Mouse (Mus musculus) kidney, adult 2 months (tissue): ENCODE results near the gene Nme4. TPM values are rescaled to one million over a fixed set of nuclear protein-coding genes. Genes with fewer than 3 reads are reported as not detected.

Source experiments
- DNase-seq: peaks from one replicate; pipeline ENCODE4 v3.0.0; 2021
- H3K27ac ChIP-seq: fragments of 200-500 bp; 2 replicates; pipeline ENCODE4 v1.5.1; 2012; ENCODE audit warnings: low read depth, low read length, control low read depth, inconsistent platforms; ENCODE audit not compliant: insufficient read depth
- H3K27me3 ChIP-seq: fragments of 200-500 bp; replicated peaks from 2 replicates; pipeline ENCODE4 v1.6.1; 2012; ENCODE audit warnings: mild to moderate bottlenecking, moderate library complexity, low read length, inconsistent platforms; ENCODE audit not compliant: control insufficient read depth, insufficient read depth
- H3K36me3 ChIP-seq: fragments of 200-500 bp; 2 replicates; pipeline ENCODE4 v1.6.1; 2012; ENCODE audit warnings: mild to moderate bottlenecking, moderate library complexity, low read length, inconsistent platforms; ENCODE audit not compliant: control insufficient read depth, insufficient read depth
- H3K4me1 ChIP-seq: fragments of 200-500 bp; 2 replicates; pipeline ENCODE4 v1.6.1; 2011; ENCODE audit warnings: low read length; ENCODE audit not compliant: control insufficient read depth, insufficient read depth
- H3K4me3 ChIP-seq: fragments of 200-500 bp; 2 replicates; pipeline ENCODE4 v1.5.1; 2011; ENCODE audit warnings: mild to moderate bottlenecking, low read depth, low read length, control low read depth; ENCODE audit not compliant: insufficient read depth
- CTCF ChIP-seq: fragments of 200-500 bp; conservative IDR thresholded peaks from 2 replicates; pipeline ENCODE4 v1.5.1; 2011; ENCODE audit warnings: low read depth, mild to moderate bottlenecking, control low read depth, low read length, moderate library complexity, mixed read lengths; ENCODE audit not compliant: insufficient read depth, insufficient read length
- POLR2A ChIP-seq: fragments of 200-500 bp; IDR thresholded peaks from one replicate; pipeline ENCODE4 v1.6.1; 2011; ENCODE audit warnings: low read depth, low read length, control low read depth
- WGBS: fragments of 180-500 bp; shearing (Covaris S2); methylation state at CpG from one replicate; pipeline ENCODE4 v1.1.7; 2018; 5-methylcytosine and 5-hydroxymethylcytosine counted together
- polyA plus RNA-seq: library from polyadenylated mRNA; depleted of rRNA; stranded (reverse); fragments of >200 nt; gene quantifications from 2 replicates; pipeline ENCODE4 v1.2.3, GENCODE M21; 2012; rRNA removed

Nme4 gene
- polyA plus RNA-seq, 1 experiment: 45.6 TPM

DNA sequence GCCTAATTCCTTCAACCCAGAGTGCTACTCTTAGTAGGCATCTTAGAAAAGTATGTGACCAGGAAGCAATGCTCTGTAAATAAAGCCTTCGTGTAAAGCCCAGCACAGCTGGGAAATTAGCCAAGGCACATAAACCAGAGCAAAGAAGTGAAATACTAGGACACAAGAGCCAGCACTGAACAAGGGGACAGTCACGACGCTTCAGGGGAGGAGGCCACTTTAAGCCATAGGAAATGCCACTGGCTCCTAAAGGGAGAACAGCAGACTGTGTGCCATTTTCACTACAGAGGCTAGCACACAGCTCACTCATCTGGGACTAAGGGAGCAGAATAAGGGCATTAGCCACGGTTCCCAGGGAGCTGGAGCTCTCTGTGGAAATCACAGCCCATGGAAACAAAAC, 50.1 kb downstream of the Nme4 start:
- no peak for TF ChIP-seq CTCF
- no peak for TF ChIP-seq POLR2A
- Histone ChIP-seq H3K4me3 (no peak overlapping the region), H3K4me1 (peaks cover 11% of the 10 kb centered on the region; the same call in 1 of the 2 replicates), H3K27me3 (no peaks in the 10 kb centered on the region), H3K27ac (no peak overlapping the region), H3K36me3 (no peaks in the 10 kb centered on the region)
- DNase-seq: no peak
- 41% methylated on average over 4 of the region's 4 CpGs for WGBS

DNA sequence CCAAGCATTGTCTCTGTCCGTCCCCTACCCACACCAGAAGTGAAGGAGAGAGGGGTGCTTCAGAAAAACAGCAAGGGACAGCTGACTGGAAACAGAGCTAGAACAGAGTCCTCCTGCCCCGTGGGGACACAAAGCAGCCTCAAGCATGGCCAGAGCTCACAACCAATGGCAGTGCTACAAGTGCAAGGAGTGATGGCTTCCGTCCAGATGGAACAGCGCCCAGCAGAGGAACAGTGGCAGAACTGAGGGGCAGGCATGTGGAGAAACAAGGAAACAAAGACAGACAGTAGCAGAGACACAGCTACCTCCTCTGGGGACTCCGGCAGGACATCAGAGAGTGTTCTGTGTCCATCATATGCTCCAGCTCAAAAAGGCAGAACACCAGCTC, 52.2 kb downstream of the Nme4 start:
- Histone ChIP-seq H3K36me3 (no peaks in the 10 kb centered on the region), H3K27ac (peak overlapping the region; percentile 41; the same call in 1 of the 2 replicates), H3K27me3 (no peaks in the 10 kb centered on the region), H3K4me3 (no peak overlapping the region), H3K4me1 (peaks cover 11% of the 10 kb centered on the region; the same call in 1 of the 2 replicates)
- TF ChIP-seq CTCF (no peak), POLR2A (no peak)
- 31% methylated on average over 5 of the region's 5 CpGs for WGBS
- peak; percentile 93 for DNase-seq

DNA sequence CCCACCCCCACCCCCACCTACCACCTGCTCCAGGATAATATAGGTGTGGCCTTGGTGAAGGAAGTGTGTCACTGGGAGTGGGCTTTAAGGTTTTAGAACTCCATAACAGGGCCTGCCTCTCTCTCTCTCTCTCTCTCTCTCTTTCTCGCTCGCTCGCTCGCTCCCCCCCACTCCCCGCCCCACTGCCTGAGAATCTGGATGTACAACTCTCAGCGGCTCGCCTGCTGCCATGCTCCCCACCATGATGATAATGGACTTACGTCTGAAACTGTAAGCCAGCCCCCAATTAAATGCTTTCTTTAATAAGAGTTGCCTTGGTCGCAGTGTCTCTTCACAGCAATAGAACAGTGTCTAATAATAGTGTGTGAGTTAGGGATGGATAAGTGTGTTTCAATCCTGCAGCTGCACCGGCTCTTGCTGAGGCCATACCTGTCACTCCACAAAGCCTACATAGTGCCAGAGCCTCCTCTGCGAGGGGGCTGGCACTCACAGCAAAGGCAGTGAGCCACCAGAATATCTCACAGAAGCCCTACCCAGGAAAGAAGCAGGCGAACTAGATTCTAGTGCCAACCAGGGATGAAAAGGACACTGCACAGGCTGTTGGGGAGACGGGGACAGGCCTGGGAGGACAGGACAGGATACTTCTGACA, 52.7 kb downstream of the Nme4 start:
- 81% methylated on average over 13 of the region's 13 CpGs for WGBS
- Histone ChIP-seq H3K36me3 (no peaks in the 10 kb centered on the region), H3K4me3 (no peak overlapping the region), H3K27me3 (no peaks in the 10 kb centered on the region), H3K27ac (peak overlapping the region; percentile 41; the same call in 1 of the 2 replicates), H3K4me1 (peaks cover 11% of the 10 kb centered on the region; the same call in 1 of the 2 replicates)
- DNase-seq: no peak
- TF ChIP-seq POLR2A (no peak), CTCF (no peak)

Other genes starting within 250 kb of the Nme4 start
- gene Wdr90, start 234.1 kb downstream of the Nme4 start, polyA plus RNA-seq: 23.8 and 25.5 TPM in 2 replicates
- 258 and 286 TPM in 2 replicates for gene Mcrip2, start 226.8 kb downstream of the Nme4 start, polyA plus RNA-seq
- gene Mettl26, start 220.5 kb downstream of the Nme4 start, polyA plus RNA-seq: 509 and 656 TPM in 2 replicates
- 0.31 and 0.42 TPM in 2 replicates for gene Wfikkn1, start 214.7 kb downstream of the Nme4 start, polyA plus RNA-seq
- 31.3 and 34.8 TPM in 2 replicates for gene Rab40c, start 175.9 kb downstream of the Nme4 start, polyA plus RNA-seq
- 236 and 270 TPM in 2 replicates for gene Pigq, start 150.7 kb downstream of the Nme4 start, polyA plus RNA-seq
- gene Nhlrc4, start 150.6 kb downstream of the Nme4 start, polyA plus RNA-seq: 16.0 and 21.0 TPM in 2 replicates
- gene A930017K11Rik, start 143.0 kb downstream of the Nme4 start, polyA plus RNA-seq: 7.2 and 8.3 TPM in 2 replicates
- 24.0 and 31.6 TPM in 2 replicates for gene Capn15, start 109.8 kb downstream of the Nme4 start, polyA plus RNA-seq
- gene Rab11fip3, start 26.0 kb downstream of the Nme4 start, polyA plus RNA-seq: 454 and 517 TPM in 2 replicates
- 63.0 and 74.9 TPM in 2 replicates for gene Decr2, start 5.3 kb downstream of the Nme4 start, polyA plus RNA-seq
- gene Tmem8, start 17.7 kb upstream of the Nme4 start, polyA plus RNA-seq: 431 and 538 TPM in 2 replicates
- 130 and 137 TPM in 2 replicates for gene Mrpl28, start 27.9 kb upstream of the Nme4 start, polyA plus RNA-seq
- gene Axin1, start 43.1 kb upstream of the Nme4 start, polyA plus RNA-seq: 16.3 and 18.5 TPM in 2 replicates
- gene Pdia2, start 103.5 kb upstream of the Nme4 start, polyA plus RNA-seq: 0.20 and 0.37 TPM in 2 replicates
- 25.0 and 32.0 TPM in 2 replicates for gene Rgs11, start 107.3 kb upstream of the Nme4 start, polyA plus RNA-seq
- 3.4 and 4.4 TPM in 2 replicates for gene Arhgdig, start 112.2 kb upstream of the Nme4 start, polyA plus RNA-seq
- gene Fam234a, start 148.6 kb upstream of the Nme4 start, polyA plus RNA-seq: 112 and 124 TPM in 2 replicates
- 16.0 and 17.5 TPM in 2 replicates for gene Luc7l, start 157.3 kb upstream of the Nme4 start, polyA plus RNA-seq